Mouse (Mus musculus) bone marrow macrophage, adult 2 months (primary cell): ENCODE results near the gene Cadps. TPM values are rescaled to one million over a fixed set of nuclear protein-coding genes. Genes with fewer than 3 reads are reported as not detected.

Source experiments
- H3K27ac ChIP-seq: 2 replicates; pipeline ENCODE4 v1.5.1; 2012; ENCODE audit warnings: low read depth, low read length; ENCODE audit not compliant: insufficient read depth
- H3K4me1 ChIP-seq: 2 replicates; pipeline ENCODE4 v1.6.1; 2012; ENCODE audit warnings: low read length; ENCODE audit not compliant: control insufficient read depth, insufficient read depth
- H3K4me3 ChIP-seq: 2 replicates; pipeline ENCODE4 v1.5.1; 2012; ENCODE audit warnings: mild to moderate bottlenecking, low read length, moderate library complexity; ENCODE audit not compliant: insufficient read depth
- CTCF ChIP-seq: IDR thresholded peaks from 2 replicates; pipeline ENCODE4 v1.5.1; 2012; ENCODE audit warnings: low read depth, mild to moderate bottlenecking, low read length, moderate library complexity
- POLR2A ChIP-seq: IDR thresholded peaks from 2 replicates; pipeline ENCODE4 v1.6.1; 2012; ENCODE audit warnings: mild to moderate bottlenecking, low read depth, low read length, borderline replicate concordance
- polyA plus RNA-seq: library from polyadenylated mRNA; stranded (reverse); fragments of >200 nt; gene quantifications from 2 replicates; pipeline ENCODE4 v1.2.4, GENCODE M21; 2012; ENCODE audit not compliant: missing spikeins, insufficient read depth, insufficient read length

Gene Cadps
- polyA plus RNA-seq, 1 experiment, result not detected

- no peak overlapping the region for H3K27ac ChIP-seq
- TF ChIP-seq POLR2A, result no peak
- no peak for TF ChIP-seq CTCF
- H3K4me3 ChIP-seq, result no peak overlapping the region
These were observed 220.8 kb downstream of the Cadps start for GRCm38 (mm10) chr14:12602080-12602479.

GRCm38 (mm10) chr14:12595326-12595725 is 227.6 kb downstream of the Cadps start:
- Histone ChIP-seq H3K4me3 (no peak overlapping the region), H3K4me1 (no peaks in the 10 kb centered on the region; the same call in 1 of the 2 replicates), H3K27ac (no peak overlapping the region)
- no peak for TF ChIP-seq CTCF
- no peak for TF ChIP-seq POLR2A

More at GRCm38 (mm10) chr14:12602080-12602479, 220.8 kb downstream of the Cadps start:
- no peaks in the 10 kb centered on the region for H3K4me1 ChIP-seq

- H3K4me1 ChIP-seq, result no peaks in the 10 kb centered on the region; the same call in 1 of the 2 replicates
- H3K4me3 ChIP-seq, result no peak overlapping the region
- no peak overlapping the region for H3K27ac ChIP-seq
- TF ChIP-seq POLR2A, result no peak
- TF ChIP-seq CTCF, result no peak
These were observed 230.3 kb downstream of the Cadps start for GRCm38 (mm10) chr14:12592472-12593075.

- Histone ChIP-seq H3K27ac (no peak overlapping the region), H3K4me3 (no peak overlapping the region), H3K4me1 (no peaks in the 10 kb centered on the region; the same call in 1 of the 2 replicates)
- no peak for TF ChIP-seq CTCF
- no peak for TF ChIP-seq POLR2A
These were observed 231.1 kb downstream of the Cadps start for GRCm38 (mm10) chr14:12591829-12592228.

- Histone ChIP-seq H3K27ac (no peak overlapping the region), H3K4me1 (no peaks in the 10 kb centered on the region), H3K4me3 (no peak overlapping the region)
- no peak for TF ChIP-seq CTCF
- no peak for TF ChIP-seq POLR2A
These were observed 239.3 kb downstream of the Cadps start for GRCm38 (mm10) chr14:12583536-12583935.

- no peak overlapping the region for H3K27ac ChIP-seq
- TF ChIP-seq POLR2A (no peak), CTCF (no peak)
- no peak overlapping the region for H3K4me3 ChIP-seq
- peaks cover 6% of the 10 kb centered on the region for H3K4me1 ChIP-seq
These were observed 241.2 kb downstream of the Cadps start for GRCm38 (mm10) chr14:12581657-12582056.

GRCm38 (mm10) chr14:12580786-12581185 is 242.1 kb downstream of the Cadps start:
- peaks cover 6% of the 10 kb centered on the region for H3K4me1 ChIP-seq
- no peak overlapping the region for H3K27ac ChIP-seq
- TF ChIP-seq CTCF, result no peak
- TF ChIP-seq POLR2A, result no peak
- H3K4me3 ChIP-seq, result no peak overlapping the region

- H3K4me1 ChIP-seq, result peaks cover 6% of the 10 kb centered on the region
- H3K4me3 ChIP-seq, result no peak overlapping the region
- TF ChIP-seq POLR2A (no peak), CTCF (no peak)
- no peak overlapping the region for H3K27ac ChIP-seq
These were observed 244.7 kb downstream of the Cadps start for GRCm38 (mm10) chr14:12578156-12578555.

GRCm38 (mm10) chr14:12577475-12578140 is 245.3 kb downstream of the Cadps start:
- TF ChIP-seq CTCF (no peak), POLR2A (no peak)
- Histone ChIP-seq H3K27ac (no peak overlapping the region), H3K4me1 (peaks cover 6% of the 10 kb centered on the region), H3K4me3 (no peak overlapping the region)

- H3K4me1 ChIP-seq, result peaks cover 6% of the 10 kb centered on the region
- TF ChIP-seq CTCF, result no peak
- TF ChIP-seq POLR2A, result no peak
- H3K4me3 ChIP-seq, result no peak overlapping the region
- no peak overlapping the region for H3K27ac ChIP-seq
These were observed 247.8 kb downstream of the Cadps start for GRCm38 (mm10) chr14:12575105-12575504.
